Mouse (Mus musculus): ENCODE measurements around the gene Cep162. TPM values are rescaled to one million over a fixed set of nuclear protein-coding genes. Genes with fewer than 3 reads are reported as not detected.

Cep162 gene
- total and polyA plus RNA-seq, 2 experiments, result 0.29 to 1.9 TPM

DNA sequence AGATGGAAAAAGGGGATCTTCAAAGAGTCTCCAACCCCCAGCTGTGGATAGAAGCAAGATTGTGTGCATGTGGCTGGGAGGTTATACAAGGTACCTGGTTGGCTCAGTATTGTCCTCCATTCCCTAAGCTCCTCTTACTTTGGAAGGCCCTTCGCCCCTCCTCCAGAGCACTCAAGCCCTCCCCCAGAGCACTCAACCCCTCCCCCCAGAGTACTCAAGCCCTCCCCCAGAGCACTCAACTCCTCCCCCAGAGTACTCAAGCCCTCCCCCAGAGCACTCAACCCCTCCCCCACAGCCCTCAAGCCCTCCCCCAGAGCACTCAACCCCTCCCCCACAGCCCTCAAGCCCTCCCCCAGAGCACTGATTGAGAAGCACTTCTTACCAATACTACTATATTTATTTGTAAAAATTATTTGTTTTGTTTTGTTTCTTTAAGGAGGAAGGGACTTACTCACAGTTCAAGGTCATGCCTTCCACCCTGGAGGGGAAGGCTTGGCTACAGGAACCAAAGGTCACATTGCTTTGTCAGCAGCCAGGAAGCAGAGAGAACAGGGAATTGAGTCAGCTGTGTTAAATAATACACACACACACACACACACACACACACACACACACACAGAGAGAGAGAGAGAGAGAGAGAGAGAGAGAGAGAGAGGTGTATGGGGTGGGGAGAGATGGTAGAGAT, 102.6 kb downstream of the Cep162 start:
- no peak overlapping the region for H3K9ac ChIP-seq (ENCODE audit: low read depth, low read length)
- WGBS, result 100% methylated on average over 1 of the region's 1 CpGs
- TF ChIP-seq POLR2A (IDR thresholded peaks at IDR 0.05; ENCODE audit: extremely low read depth, insufficient read depth, low read length) (no peak), CTCF (IDR thresholded peaks at IDR 0.05; ENCODE audit: low read depth, low read length) (no peak)
- no peak overlapping the region for H3K4me3 ChIP-seq (ENCODE audit: insufficient read depth, low read depth, low read length)
- no peaks in the 10 kb centered on the region for H3K36me3 ChIP-seq (ENCODE audit: control insufficient read depth, insufficient read depth, low read length)
- H3K27me3 ChIP-seq (ENCODE audit: control insufficient read depth, insufficient read depth, low read length), result no peaks in the 10 kb centered on the region
- DNase-seq (ENCODE audit: extremely low read depth, low read depth, low spot score), result peak; percentile 4
- H3K27ac ChIP-seq (replicated peaks; ENCODE audit: insufficient read depth, low read depth, low read length), result no peak overlapping the region
- no peaks in the 10 kb centered on the region for H3K4me1 ChIP-seq (ENCODE audit: control insufficient read depth, insufficient read depth, low read length)
- no peaks in the 10 kb centered on the region for H3K79me2 ChIP-seq (ENCODE audit: control insufficient read depth, insufficient read depth, low read length)

DNA sequence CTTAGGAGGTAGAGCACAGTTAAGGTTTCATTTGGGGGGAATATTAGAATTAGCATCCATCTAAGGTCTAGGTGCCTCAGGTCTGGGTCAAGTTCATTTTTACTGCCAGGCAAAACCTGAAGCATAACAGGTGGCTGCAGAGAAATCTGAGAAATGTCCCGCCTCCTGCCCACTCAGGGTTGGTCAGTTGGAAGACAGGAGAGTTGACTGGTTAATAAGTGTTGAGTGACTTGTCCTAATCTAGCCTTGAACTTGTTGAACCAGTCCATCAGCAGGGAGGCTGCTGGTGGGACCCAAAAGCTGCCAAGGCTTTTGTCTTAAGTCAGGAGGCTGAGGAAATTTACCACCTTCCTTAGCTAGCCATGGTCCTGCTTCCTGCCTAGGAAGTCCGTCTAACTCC, 107.4 kb downstream of the Cep162 start:
- TF ChIP-seq POLR2A (IDR thresholded peaks at IDR 0.05; ENCODE audit: extremely low read depth, insufficient read depth, low read length) (no peak), CTCF (IDR thresholded peaks at IDR 0.05; ENCODE audit: low read depth, low read length) (no peak)

DNA sequence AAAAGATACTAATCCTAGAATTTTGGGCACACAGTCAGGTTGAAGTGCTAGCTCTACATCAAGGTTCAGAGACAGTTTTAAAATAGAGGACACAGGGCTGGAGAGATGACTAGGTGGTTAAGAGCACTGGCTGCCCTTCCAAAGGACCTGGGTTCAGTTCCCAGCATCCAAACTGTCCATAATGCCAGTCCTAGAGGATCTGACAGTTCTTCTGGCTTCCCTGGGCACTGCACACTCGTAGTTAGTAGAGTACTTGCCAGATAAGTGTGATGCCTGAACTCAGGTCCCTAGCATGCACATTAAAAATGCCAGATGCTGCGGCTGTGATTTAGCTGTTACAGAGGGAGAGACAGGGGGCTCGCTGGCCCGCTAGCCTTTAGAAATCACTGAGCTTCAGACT, 108.9 kb downstream of the Cep162 start:
- peaks cover 11% of the 10 kb centered on the region; the same call in 1 of the 2 replicates for H3K27me3 ChIP-seq (ENCODE audit: control insufficient read depth, insufficient read depth, low read length)
- no peak overlapping the region for H3K9ac ChIP-seq (ENCODE audit: low read depth, low read length)
- 77% methylated on average over 4 of the region's 4 CpGs for WGBS
- TF ChIP-seq POLR2A (IDR thresholded peaks at IDR 0.05; ENCODE audit: extremely low read depth, insufficient read depth, low read length), result no peak
- TF ChIP-seq CTCF (IDR thresholded peaks at IDR 0.05; ENCODE audit: low read depth, low read length), result no peak
- no peak for DNase-seq (ENCODE audit: extremely low read depth, low read depth, low spot score)
- no peaks in the 10 kb centered on the region for H3K79me2 ChIP-seq (ENCODE audit: control insufficient read depth, insufficient read depth, low read length)
- no peak overlapping the region for H3K4me3 ChIP-seq (ENCODE audit: insufficient read depth, low read depth, low read length)
- H3K36me3 ChIP-seq (ENCODE audit: control insufficient read depth, insufficient read depth, low read length), result no peaks in the 10 kb centered on the region
- H3K27ac ChIP-seq (replicated peaks; ENCODE audit: insufficient read depth, low read depth, low read length), result no peak overlapping the region
- H3K4me1 ChIP-seq (ENCODE audit: control insufficient read depth, insufficient read depth, low read length), result no peaks in the 10 kb centered on the region

More for the DNA sequence above, 107.4 kb downstream of the Cep162 start:
- 63% methylated on average over 2 of the region's 2 CpGs for WGBS
- Histone ChIP-seq H3K27me3 (ENCODE audit: control insufficient read depth, insufficient read depth, low read length) (peaks cover 11% of the 10 kb centered on the region; the same call in 1 of the 2 replicates), H3K9ac (ENCODE audit: low read depth, low read length) (no peak overlapping the region), H3K79me2 (ENCODE audit: control insufficient read depth, insufficient read depth, low read length) (no peaks in the 10 kb centered on the region), H3K27ac (replicated peaks; ENCODE audit: insufficient read depth, low read depth, low read length) (no peak overlapping the region), H3K36me3 (ENCODE audit: control insufficient read depth, insufficient read depth, low read length) (no peaks in the 10 kb centered on the region), H3K4me1 (ENCODE audit: control insufficient read depth, insufficient read depth, low read length) (no peaks in the 10 kb centered on the region), H3K4me3 (ENCODE audit: insufficient read depth, low read depth, low read length) (no peak overlapping the region)
- DNase-seq (ENCODE audit: extremely low read depth, low read depth, low spot score), result no peak

DNA sequence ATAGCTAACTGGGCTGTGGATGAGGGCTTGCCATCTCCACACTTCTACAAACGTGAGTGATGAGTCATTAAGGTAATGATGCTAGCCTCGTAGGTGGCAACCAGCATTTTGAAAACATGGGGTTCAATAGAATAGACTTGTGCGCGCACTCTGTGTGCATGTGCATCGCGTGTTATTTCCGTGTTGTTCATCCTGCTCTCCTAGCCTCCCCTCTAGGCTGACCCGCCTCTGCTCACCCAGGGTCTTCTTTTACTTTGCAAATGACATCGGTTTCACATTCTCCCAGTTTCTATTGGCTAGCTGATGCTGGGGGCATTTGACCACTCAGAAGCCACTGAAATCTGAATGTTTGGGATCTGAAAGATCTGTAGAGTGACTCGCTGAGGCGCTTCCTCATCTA, 109.7 kb downstream of the Cep162 start:
- TF ChIP-seq CTCF (IDR thresholded peaks at IDR 0.05; ENCODE audit: low read depth, low read length), result no peak
- TF ChIP-seq POLR2A (IDR thresholded peaks at IDR 0.05; ENCODE audit: extremely low read depth, insufficient read depth, low read length), result no peak
- Histone ChIP-seq H3K4me3 (ENCODE audit: insufficient read depth, low read depth, low read length) (no peak overlapping the region), H3K27me3 (ENCODE audit: control insufficient read depth, insufficient read depth, low read length) (peaks cover 11% of the 10 kb centered on the region; the same call in 1 of the 2 replicates), H3K9ac (ENCODE audit: low read depth, low read length) (no peak overlapping the region), H3K36me3 (ENCODE audit: control insufficient read depth, insufficient read depth, low read length) (no peaks in the 10 kb centered on the region), H3K79me2 (ENCODE audit: control insufficient read depth, insufficient read depth, low read length) (no peaks in the 10 kb centered on the region), H3K4me1 (ENCODE audit: control insufficient read depth, insufficient read depth, low read length) (no peaks in the 10 kb centered on the region), H3K27ac (replicated peaks; ENCODE audit: insufficient read depth, low read depth, low read length) (no peak overlapping the region)
- 32% methylated on average over 11 of the region's 11 CpGs for WGBS
- DNase-seq (ENCODE audit: extremely low read depth, low read depth, low spot score), result no peak

DNA sequence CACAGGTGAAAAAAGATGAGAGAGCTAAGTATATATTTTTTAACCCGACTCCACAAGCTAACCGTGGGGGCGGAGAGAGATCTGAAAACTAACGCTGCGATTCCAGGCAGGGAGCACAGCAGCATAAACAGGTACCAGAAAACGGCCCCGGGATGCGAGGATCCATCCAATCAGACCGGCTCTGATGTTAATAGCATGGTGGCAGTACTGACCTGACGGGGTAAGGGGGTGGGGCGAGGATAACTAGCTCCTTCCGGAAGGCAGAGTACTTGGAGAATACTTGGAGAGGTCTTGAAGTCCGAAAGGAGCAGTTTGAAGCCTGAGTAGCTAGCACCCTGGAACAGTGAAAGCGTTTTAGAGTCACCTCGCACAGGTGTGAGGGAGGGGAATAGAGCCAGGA, 110.2 kb downstream of the Cep162 start:
- WGBS, result 6% methylated on average over 15 of the region's 15 CpGs
- Histone ChIP-seq H3K79me2 (ENCODE audit: control insufficient read depth, insufficient read depth, low read length) (no peaks in the 10 kb centered on the region), H3K9ac (ENCODE audit: low read depth, low read length) (no peak overlapping the region), H3K36me3 (ENCODE audit: control insufficient read depth, insufficient read depth, low read length) (no peaks in the 10 kb centered on the region), H3K4me3 (ENCODE audit: insufficient read depth, low read depth, low read length) (no peak overlapping the region), H3K4me1 (ENCODE audit: control insufficient read depth, insufficient read depth, low read length) (no peaks in the 10 kb centered on the region), H3K27me3 (ENCODE audit: control insufficient read depth, insufficient read depth, low read length) (peaks cover 11% of the 10 kb centered on the region; the same call in 1 of the 2 replicates), H3K27ac (replicated peaks; ENCODE audit: insufficient read depth, low read depth, low read length) (no peak overlapping the region)
- no peak for TF ChIP-seq POLR2A (IDR thresholded peaks at IDR 0.05; ENCODE audit: extremely low read depth, insufficient read depth, low read length)
- DNase-seq (ENCODE audit: extremely low read depth, low read depth, low spot score), result no peak

DNA sequence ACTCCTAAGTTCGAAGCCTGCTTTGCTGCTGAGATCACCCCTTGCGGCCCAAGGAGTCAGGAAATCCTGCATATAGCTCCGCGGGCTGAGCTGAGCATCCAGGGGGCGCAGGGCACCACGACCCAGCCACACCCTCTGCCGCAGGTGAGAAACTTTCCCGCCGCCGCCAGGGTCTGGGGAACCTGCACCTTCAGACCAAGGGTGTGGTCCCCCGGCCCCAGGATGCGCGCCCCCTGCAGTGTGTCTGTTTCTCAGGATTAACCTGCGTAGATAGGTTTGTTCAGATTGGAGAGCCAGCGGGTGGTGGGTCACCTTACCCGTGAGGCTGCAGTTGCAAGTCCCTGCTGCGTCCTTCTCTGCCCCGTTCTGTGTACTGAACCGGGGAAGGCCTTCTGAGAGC, 110.8 kb downstream of the Cep162 start:
- no peak overlapping the region for H3K9ac ChIP-seq (ENCODE audit: low read depth, low read length)
- 3% methylated on average over 19 of the region's 19 CpGs for WGBS
- peaks cover 11% of the 10 kb centered on the region; the same call in 1 of the 2 replicates for H3K27me3 ChIP-seq (ENCODE audit: control insufficient read depth, insufficient read depth, low read length)

More for the DNA sequence above, 110.8 kb downstream of the Cep162 start:
- Histone ChIP-seq H3K79me2 (ENCODE audit: control insufficient read depth, insufficient read depth, low read length) (no peaks in the 10 kb centered on the region), H3K36me3 (ENCODE audit: control insufficient read depth, insufficient read depth, low read length) (no peaks in the 10 kb centered on the region), H3K4me1 (ENCODE audit: control insufficient read depth, insufficient read depth, low read length) (no peaks in the 10 kb centered on the region), H3K4me3 (ENCODE audit: insufficient read depth, low read depth, low read length) (no peak overlapping the region), H3K27ac (replicated peaks; ENCODE audit: insufficient read depth, low read depth, low read length) (no peak overlapping the region)
- TF ChIP-seq CTCF (IDR thresholded peaks at IDR 0.05; ENCODE audit: low read depth, low read length) (no peak), POLR2A (IDR thresholded peaks at IDR 0.05; ENCODE audit: extremely low read depth, insufficient read depth, low read length) (no peak)
- DNase-seq (ENCODE audit: extremely low read depth, low read depth, low spot score), result no peak
